Comparison of ENCODE assay signal across 14 mouse cellular contexts in the genomic region with DNA sequence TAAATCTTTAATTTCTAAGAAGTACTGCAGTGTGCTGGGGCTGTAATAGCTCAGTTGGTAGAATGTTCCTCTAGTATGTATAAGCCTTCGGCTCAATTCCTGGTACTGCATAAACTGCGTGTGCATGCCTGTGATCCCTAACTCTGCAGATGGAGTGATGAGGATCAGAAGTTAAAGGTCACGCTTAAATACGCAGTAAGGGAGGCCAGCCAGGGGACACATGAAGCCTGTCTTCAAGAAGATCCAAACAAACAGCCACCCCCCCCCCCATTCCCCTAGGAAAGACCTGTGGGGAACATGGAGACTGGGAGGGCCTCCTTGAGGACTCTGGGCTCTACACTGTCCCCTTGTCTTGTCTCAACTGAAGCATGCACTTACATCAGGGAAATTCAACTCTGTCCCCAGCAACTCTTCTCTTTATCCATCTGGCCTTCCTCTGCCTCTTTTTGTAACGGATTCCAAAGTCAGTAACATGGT.
"Had no signal": no experiment of that assay in that cellular context is flagged by ENCODE, and none has a peak within 500 bp of the region (broad histone marks: within the 10 kb centered on the region; RNA-seq: fewer than 3 reads in every experiment).

No protein-coding gene starts in this region.

- H3K9me3 ChIP-seq: liver, embryonic 13.5 days; megakaryocyte, embryonic 14.5 days; midbrain, embryonic 10.5 days; midbrain, embryonic 13.5 days had no signal

- H3K4me2 ChIP-seq: liver, embryonic 13.5 days; midbrain, embryonic 13.5 days had no signal

- H3K4me1 ChIP-seq: liver, embryonic 13.5 days; midbrain, embryonic 10.5 days; midbrain, embryonic 13.5 days had no signal

- ATAC-seq: hindbrain, postnatal 0 days; intestine, embryonic 16.5 days; midbrain, embryonic 13.5 days; midbrain, embryonic 16.5 days had no signal

- DNase-seq: kidney, adult 18-20 months; kidney, postnatal 10 days; kidney, postnatal 36 days; layer of hippocampus, postnatal 36 days; liver, embryonic 13.5 days; right cerebral cortex, postnatal 4 days; thymus, postnatal 36 days had no signal

- H3K4me3 ChIP-seq: left cerebral cortex, adult 2 months; liver, embryonic 13.5 days; megakaryocyte, embryonic 14.5 days; midbrain, embryonic 10.5 days; midbrain, embryonic 13.5 days had no signal

- H3K27ac ChIP-seq: hindbrain, postnatal 0 days; left cerebral cortex, adult 2 months; liver, embryonic 13.5 days; midbrain, embryonic 10.5 days; midbrain, embryonic 13.5 days had no signal

- H3K27me3 ChIP-seq: liver, embryonic 13.5 days; megakaryocyte, embryonic 14.5 days; midbrain, embryonic 13.5 days had no signal

- H3K9ac ChIP-seq: liver, embryonic 13.5 days; midbrain, embryonic 13.5 days had no signal
